Mouse (Mus musculus): Measurements from ENCODE around the gene Pcdh19. TPM values are rescaled to one million over a fixed set of nuclear protein-coding genes. Genes with fewer than 3 reads are reported as not detected.

Pcdh19 gene
- polyA plus RNA-seq, 1 experiment from 2014 or later: 0.28 TPM

- Histone ChIP-seq H3K4me3 (ENCODE audit: low read depth, low read length) (peak overlapping the region; percentile 44), H3K9me3 (ENCODE audit: low read length) (no peaks in the 10 kb centered on the region), H3K36me3 (replicated peaks; ENCODE audit: insufficient read depth, low read length) (no peaks in the 10 kb centered on the region), H3K27me3 (ENCODE audit: insufficient read depth, low read length) (peaks cover 65% of the 10 kb centered on the region), H3K4me1 (ENCODE audit: insufficient read depth) (no peaks in the 10 kb centered on the region), H3K9ac (replicated peaks) (no peak overlapping the region), H3K27ac (ENCODE audit: low read depth) (no peak overlapping the region), H3K4me2 (ENCODE audit: low read depth, low read length) (peak overlapping the region; percentile 73)
- ATAC-seq (no peak), DNase-seq (no peak)
- WGBS (ENCODE audit: insufficient replicate concordance): 15% methylated on average over 17 of the region's 31 CpGs
- TF ChIP-seq CTCF (IDR thresholded peaks at IDR 0.05; ENCODE audit: low read depth) (no peak), EP300 (IDR thresholded peaks at IDR 0.05; ENCODE audit: low read depth) (no peak)
These were observed 631 bp downstream of the Pcdh19 start for GRCm38 (mm10) chrX:133688156-133688555.

DNA sequence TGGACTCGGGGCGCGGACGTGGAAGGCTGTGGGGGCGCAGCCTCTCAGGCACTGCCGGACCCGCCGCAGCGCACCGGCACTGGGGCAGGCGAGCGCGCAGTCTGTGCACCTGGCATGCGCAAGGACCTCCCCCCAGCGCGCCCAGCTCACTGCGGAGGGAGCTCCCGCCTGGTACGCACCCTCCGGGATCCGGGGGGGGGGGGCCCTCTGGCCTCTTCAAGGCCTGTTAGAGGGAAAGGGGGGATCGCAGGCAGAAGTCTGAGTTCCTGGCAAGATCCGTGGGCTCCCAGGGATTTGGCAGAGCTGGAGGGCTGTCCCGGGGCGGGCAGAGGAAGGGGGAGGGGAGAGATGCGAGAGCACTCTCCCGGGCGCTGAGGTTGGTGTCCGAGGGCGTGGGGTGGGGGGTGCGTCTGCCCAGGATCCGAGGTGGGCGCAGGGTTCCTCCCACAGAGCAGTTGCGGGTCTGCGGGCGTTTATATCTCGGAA, 1.1 kb downstream of the Pcdh19 start:
- Histone ChIP-seq H3K27me3 (ENCODE audit: insufficient read depth, low read length) (peaks cover 69% of the 10 kb centered on the region), H3K4me3 (ENCODE audit: low read depth, low read length) (peak overlapping the region; percentile 44), H3K4me2 (ENCODE audit: low read depth, low read length) (peak overlapping the region; percentile 73), H3K36me3 (replicated peaks; ENCODE audit: insufficient read depth, low read length) (no peaks in the 10 kb centered on the region), H3K9me3 (ENCODE audit: low read length) (no peaks in the 10 kb centered on the region), H3K9ac (replicated peaks) (no peak overlapping the region), H3K27ac (ENCODE audit: low read depth) (no peak overlapping the region), H3K4me1 (ENCODE audit: insufficient read depth) (no peaks in the 10 kb centered on the region)
- ATAC-seq (no peak), DNase-seq (no peak)
- TF ChIP-seq CTCF (IDR thresholded peaks at IDR 0.05; ENCODE audit: low read depth) (no peak), EP300 (IDR thresholded peaks at IDR 0.05; ENCODE audit: low read depth) (no peak)
- WGBS (ENCODE audit: insufficient replicate concordance): 15% methylated on average over 23 of the region's 37 CpGs

GRCm38 (mm10) chrX:133686533-133687311, 2.1 kb downstream of the Pcdh19 start:
- Histone ChIP-seq H3K4me2 (ENCODE audit: low read depth, low read length) (peak overlapping the region; percentile 73), H3K9me3 (ENCODE audit: low read length) (no peaks in the 10 kb centered on the region), H3K27me3 (ENCODE audit: insufficient read depth, low read length) (peaks cover 69% of the 10 kb centered on the region), H3K4me1 (ENCODE audit: insufficient read depth) (no peaks in the 10 kb centered on the region), H3K4me3 (ENCODE audit: low read depth, low read length) (peak overlapping the region; percentile 44), H3K9ac (replicated peaks) (no peak overlapping the region), H3K27ac (ENCODE audit: low read depth) (no peak overlapping the region), H3K36me3 (replicated peaks; ENCODE audit: insufficient read depth, low read length) (no peaks in the 10 kb centered on the region)
- no peak for TF ChIP-seq CTCF (IDR thresholded peaks at IDR 0.05; ENCODE audit: low read depth)
- WGBS (ENCODE audit: insufficient replicate concordance): 27% methylated on average over 54 of the region's 55 CpGs
- ATAC-seq (no peak), DNase-seq (no peak)

- no peak for ATAC-seq
- H3K4me2 ChIP-seq (ENCODE audit: low read depth, low read length): no peak overlapping the region
- TF ChIP-seq EP300 (IDR thresholded peaks at IDR 0.05; ENCODE audit: low read depth) (no peak), CTCF (IDR thresholded peaks at IDR 0.05; ENCODE audit: low read depth) (no peak)
- no peaks in the 10 kb centered on the region for H3K4me1 ChIP-seq (ENCODE audit: insufficient read depth)
- peaks cover 63% of the 10 kb centered on the region for H3K27me3 ChIP-seq (ENCODE audit: insufficient read depth, low read length)
- H3K9me3 ChIP-seq (ENCODE audit: low read length): no peaks in the 10 kb centered on the region
- H3K4me3 ChIP-seq (ENCODE audit: low read depth, low read length): no peak overlapping the region
- 44% methylated on average over 12 of the region's 12 CpGs for WGBS (ENCODE audit: insufficient replicate concordance)
- H3K9ac ChIP-seq (replicated peaks): no peak overlapping the region
- DNase-seq: no peak
- H3K27ac ChIP-seq (ENCODE audit: low read depth): no peak overlapping the region
- H3K36me3 ChIP-seq (replicated peaks; ENCODE audit: insufficient read depth, low read length): no peaks in the 10 kb centered on the region
These were observed 3.2 kb downstream of the Pcdh19 start for GRCm38 (mm10) chrX:133685572-133685971.

GRCm38 (mm10) chrX:133683961-133684360, 4.8 kb downstream of the Pcdh19 start:
- Histone ChIP-seq H3K27me3 (ENCODE audit: insufficient read depth, low read length) (peaks cover 46% of the 10 kb centered on the region), H3K36me3 (replicated peaks; ENCODE audit: insufficient read depth, low read length) (no peaks in the 10 kb centered on the region), H3K4me2 (ENCODE audit: low read depth, low read length) (no peak overlapping the region), H3K4me3 (ENCODE audit: low read depth, low read length) (no peak overlapping the region), H3K4me1 (ENCODE audit: insufficient read depth) (no peaks in the 10 kb centered on the region), H3K9me3 (ENCODE audit: low read length) (no peaks in the 10 kb centered on the region), H3K27ac (ENCODE audit: low read depth) (no peak overlapping the region), H3K9ac (replicated peaks) (no peak overlapping the region)
- no peak for TF ChIP-seq EP300 (IDR thresholded peaks at IDR 0.05; ENCODE audit: low read depth)
- TF ChIP-seq CTCF (IDR thresholded peaks at IDR 0.05; ENCODE audit: low read depth): no peak
- DNase-seq (no peak), ATAC-seq (no peak)
- 48% methylated on average over 3 of the region's 3 CpGs for WGBS (ENCODE audit: insufficient replicate concordance)

- no peak for ATAC-seq
- Histone ChIP-seq H3K4me1 (ENCODE audit: insufficient read depth) (no peaks in the 10 kb centered on the region), H3K4me2 (ENCODE audit: low read depth, low read length) (no peak overlapping the region), H3K27ac (ENCODE audit: low read depth) (no peak overlapping the region), H3K9me3 (ENCODE audit: low read length) (no peaks in the 10 kb centered on the region), H3K36me3 (replicated peaks; ENCODE audit: insufficient read depth, low read length) (no peaks in the 10 kb centered on the region), H3K4me3 (ENCODE audit: low read depth, low read length) (no peak overlapping the region), H3K9ac (replicated peaks) (no peak overlapping the region), H3K27me3 (ENCODE audit: insufficient read depth, low read length) (0 out of 2 replicates have a peak, but pooled peaks cover 3% of the 10 kb centered on the region)
- WGBS (ENCODE audit: insufficient replicate concordance): 6% methylated on average over 2 of the region's 2 CpGs
- no peak for DNase-seq
- TF ChIP-seq CTCF (IDR thresholded peaks at IDR 0.05; ENCODE audit: low read depth): no peak
- TF ChIP-seq EP300 (IDR thresholded peaks at IDR 0.05; ENCODE audit: low read depth): no peak
These were observed 13.7 kb downstream of the Pcdh19 start for GRCm38 (mm10) chrX:133675121-133675520.

Measured in liver, postnatal 0 days (tissue).